Mouse (Mus musculus) midbrain, embryonic 14.5 days (tissue): ENCODE results near the gene Ccnl2. TPM values are rescaled to one million over a fixed set of nuclear protein-coding genes. Genes with fewer than 3 reads are reported as not detected.

ENCODE experiments used
- microRNA-seq: library from miRNA; unstranded; fragments of <30 nt; microRNA quantifications from one replicate; pipeline ENCODE4, GENCODE M21; 2016
- polyA plus RNA-seq: library from polyadenylated mRNA; unstranded; fragments of >200 nt; fragmentation: Nextera tagmentation; extraction: Ambion mirVana; gene quantifications from 2 replicates; pipeline ENCODE4 v1.2.1, GENCODE M21; 2014

The Ccnl2 gene
- polyA plus RNA-seq, 1 experiment from 2014 or later, result 162 TPM

Small RNAs within 50 kb of the gene (microRNA-seq; reads per million reads assigned to microRNA genes)
- gene Gm27743, result not detected

Other genes with a start within 250 kb of the Ccnl2 start
- gene Slc35e2, start 211.1 kb upstream of the Ccnl2 start, polyA plus RNA-seq, result 15.6 and 19.9 TPM in 2 replicates
- 49.4 and 49.9 TPM in 2 replicates for gene Cdk11b, start 187.6 kb upstream of the Ccnl2 start, polyA plus RNA-seq
- not detected in 2 replicates for gene Gm10563, start 167.1 kb upstream of the Ccnl2 start, polyA plus RNA-seq
- gene Mmp23, start 159.1 kb upstream of the Ccnl2 start, polyA plus RNA-seq, result 2.5 and 3.9 TPM in 2 replicates
- 39.6 and 40.8 TPM in 2 replicates for gene Mib2, start 143.3 kb upstream of the Ccnl2 start, polyA plus RNA-seq
- gene Fndc10, start 118.1 kb upstream of the Ccnl2 start, polyA plus RNA-seq, result 6.3 and 13.8 TPM in 2 replicates
- gene Ssu72, start 107.7 kb upstream of the Ccnl2 start, polyA plus RNA-seq, result 162 and 177 TPM in 2 replicates
- 7.5 and 19.8 TPM in 2 replicates for gene Tmem240, start 77.7 kb upstream of the Ccnl2 start, polyA plus RNA-seq
- gene Atad3a, start 51.4 kb upstream of the Ccnl2 start, polyA plus RNA-seq, result 77.4 and 79.8 TPM in 2 replicates
- 18.0 and 24.4 TPM in 2 replicates for gene Vwa1, start 37.8 kb upstream of the Ccnl2 start, polyA plus RNA-seq
- 0.43 and 0.51 TPM in 2 replicates for gene Tmem88b, start 26.6 kb upstream of the Ccnl2 start, polyA plus RNA-seq
- not detected in 2 replicates for gene Ankrd65, start 22.1 kb upstream of the Ccnl2 start, polyA plus RNA-seq
- 255 and 298 TPM in 2 replicates for gene Mrpl20, start 9.6 kb upstream of the Ccnl2 start, polyA plus RNA-seq
- gene Aurkaip1, start 18.8 kb downstream of the Ccnl2 start, polyA plus RNA-seq, result 118 and 129 TPM in 2 replicates
- 6.0 and 17.5 TPM in 2 replicates for gene Mxra8, start 27.2 kb downstream of the Ccnl2 start, polyA plus RNA-seq
- 15.3 and 18.0 TPM in 2 replicates for gene Dvl1, start 34.9 kb downstream of the Ccnl2 start, polyA plus RNA-seq
- 0.31 and 0.57 TPM in 2 replicates for gene Tas1r3, start 50.9 kb downstream of the Ccnl2 start, polyA plus RNA-seq
- gene Cptp, start 57.0 kb downstream of the Ccnl2 start, polyA plus RNA-seq, result 24.6 and 31.2 TPM in 2 replicates
- gene Ints11, start 57.1 kb downstream of the Ccnl2 start, polyA plus RNA-seq, result 78.2 and 83.2 TPM in 2 replicates
- gene Pusl1, start 79.3 kb downstream of the Ccnl2 start, polyA plus RNA-seq, result 45.8 and 54.5 TPM in 2 replicates
- gene Acap3, start 79.3 kb downstream of the Ccnl2 start, polyA plus RNA-seq, result 76.6 and 84.8 TPM in 2 replicates
- 131 and 138 TPM in 2 replicates for gene Ube2j2, start 131.3 kb downstream of the Ccnl2 start, polyA plus RNA-seq
- 7.1 and 8.3 TPM in 2 replicates for gene C1qtnf12, start 149.8 kb downstream of the Ccnl2 start, polyA plus RNA-seq
- 36.3 and 38.7 TPM in 2 replicates for gene B3galt6, start 180.2 kb downstream of the Ccnl2 start, polyA plus RNA-seq
- 105 and 112 TPM in 2 replicates for gene Sdf4, start 180.4 kb downstream of the Ccnl2 start, polyA plus RNA-seq
- gene Tnfrsf4, start 201.4 kb downstream of the Ccnl2 start, polyA plus RNA-seq, result 0.47 and 0.49 TPM in 2 replicates
- gene Tnfrsf18, start 213.7 kb downstream of the Ccnl2 start, polyA plus RNA-seq, result 1.4 and 2.4 TPM in 2 replicates
- 0.28 TPM in 1 of 2 replicates, not detected in the other for gene Ttll10, start 246.9 kb downstream of the Ccnl2 start, polyA plus RNA-seq